Mouse (Mus musculus): ENCODE measurements around the gene Syndig1.

Syndig1 gene

GRCm38 (mm10) chr2:149877954-149878353 is 48.9 kb downstream of the Syndig1 start:
- no peak for DNase-seq (ENCODE audit: low spot score)

GRCm38 (mm10) chr2:149887634-149888033 is 58.6 kb downstream of the Syndig1 start:
- no peak for DNase-seq (ENCODE audit: low spot score)

GRCm38 (mm10) chr2:149891647-149892046 is 62.6 kb downstream of the Syndig1 start:
- DNase-seq (ENCODE audit: low spot score): no peak

GRCm38 (mm10) chr2:149896337-149896736 is 67.3 kb downstream of the Syndig1 start:
- DNase-seq (ENCODE audit: low spot score): no peak

- DNase-seq (ENCODE audit: low spot score): no peak
Measured at GRCm38 (mm10) chr2:149899615-149900014, 70.6 kb downstream of the Syndig1 start.

GRCm38 (mm10) chr2:149900606-149901005 is 71.6 kb downstream of the Syndig1 start:
- no peak for DNase-seq (ENCODE audit: low spot score)

GRCm38 (mm10) chr2:149904405-149904804 is 75.4 kb downstream of the Syndig1 start:
- no peak for DNase-seq (ENCODE audit: low spot score)

GRCm38 (mm10) chr2:149906694-149907093 is 77.7 kb downstream of the Syndig1 start:
- no peak for DNase-seq (ENCODE audit: low spot score)

GRCm38 (mm10) chr2:149917162-149917561 is 88.2 kb downstream of the Syndig1 start:
- DNase-seq (ENCODE audit: low spot score): no peak

GRCm38 (mm10) chr2:149923561-149923960 is 94.5 kb downstream of the Syndig1 start:
- DNase-seq (ENCODE audit: low spot score): no peak

GRCm38 (mm10) chr2:149925911-149926310 is 96.9 kb downstream of the Syndig1 start:
- no peak for DNase-seq (ENCODE audit: low spot score)

GRCm38 (mm10) chr2:149927001-149927400 is 98.0 kb downstream of the Syndig1 start:
- no peak for DNase-seq (ENCODE audit: low spot score)

GRCm38 (mm10) chr2:149927481-149927880 is 98.5 kb downstream of the Syndig1 start:
- no peak for DNase-seq (ENCODE audit: low spot score)

GRCm38 (mm10) chr2:149929986-149930385 is 101.0 kb downstream of the Syndig1 start:
- DNase-seq (ENCODE audit: low spot score): no peak

GRCm38 (mm10) chr2:149931111-149931510 is 102.1 kb downstream of the Syndig1 start:
- no peak for DNase-seq (ENCODE audit: low spot score)

GRCm38 (mm10) chr2:149932095-149932494 is 103.1 kb downstream of the Syndig1 start:
- no peak for DNase-seq (ENCODE audit: low spot score)

- DNase-seq (ENCODE audit: low spot score): no peak
Measured at GRCm38 (mm10) chr2:149933247-149933898, 104.4 kb downstream of the Syndig1 start.

- DNase-seq (ENCODE audit: low spot score): no peak
Measured at GRCm38 (mm10) chr2:149934139-149934538, 105.1 kb downstream of the Syndig1 start.

- no peak for DNase-seq (ENCODE audit: low spot score)
Measured at GRCm38 (mm10) chr2:149938829-149939228, 109.8 kb downstream of the Syndig1 start.

- no peak for DNase-seq (ENCODE audit: low spot score)
Measured at GRCm38 (mm10) chr2:149939586-149939985, 110.6 kb downstream of the Syndig1 start.

GRCm38 (mm10) chr2:149950641-149951040 is 121.6 kb downstream of the Syndig1 start:
- no peak for DNase-seq (ENCODE audit: low spot score)

GRCm38 (mm10) chr2:149971014-149971413 is 142.0 kb downstream of the Syndig1 start:
- no peak for DNase-seq (ENCODE audit: low spot score)

GRCm38 (mm10) chr2:149973583-149973982 is 144.6 kb downstream of the Syndig1 start:
- no peak for DNase-seq (ENCODE audit: low spot score)

- no peak for DNase-seq (ENCODE audit: low spot score)
Measured at GRCm38 (mm10) chr2:149980419-149980818, 151.4 kb downstream of the Syndig1 start.
